Mouse (Mus musculus) stomach, adult 2 months (tissue): Measurements from ENCODE around the gene Srsf10. TPM values are rescaled to one million over a fixed set of nuclear protein-coding genes. Genes with fewer than 3 reads are reported as not detected.

Source experiments
- polyA plus RNA-seq: library from polyadenylated mRNA; depleted of rRNA; stranded (reverse); fragments of >200 nt; gene quantifications from 2 replicates; pipeline ENCODE4 v1.2.3, GENCODE M21; 2012; rRNA removed

The Srsf10 gene
- polyA plus RNA-seq: 21.9 and 45.4 TPM in 2 replicates

DNA sequence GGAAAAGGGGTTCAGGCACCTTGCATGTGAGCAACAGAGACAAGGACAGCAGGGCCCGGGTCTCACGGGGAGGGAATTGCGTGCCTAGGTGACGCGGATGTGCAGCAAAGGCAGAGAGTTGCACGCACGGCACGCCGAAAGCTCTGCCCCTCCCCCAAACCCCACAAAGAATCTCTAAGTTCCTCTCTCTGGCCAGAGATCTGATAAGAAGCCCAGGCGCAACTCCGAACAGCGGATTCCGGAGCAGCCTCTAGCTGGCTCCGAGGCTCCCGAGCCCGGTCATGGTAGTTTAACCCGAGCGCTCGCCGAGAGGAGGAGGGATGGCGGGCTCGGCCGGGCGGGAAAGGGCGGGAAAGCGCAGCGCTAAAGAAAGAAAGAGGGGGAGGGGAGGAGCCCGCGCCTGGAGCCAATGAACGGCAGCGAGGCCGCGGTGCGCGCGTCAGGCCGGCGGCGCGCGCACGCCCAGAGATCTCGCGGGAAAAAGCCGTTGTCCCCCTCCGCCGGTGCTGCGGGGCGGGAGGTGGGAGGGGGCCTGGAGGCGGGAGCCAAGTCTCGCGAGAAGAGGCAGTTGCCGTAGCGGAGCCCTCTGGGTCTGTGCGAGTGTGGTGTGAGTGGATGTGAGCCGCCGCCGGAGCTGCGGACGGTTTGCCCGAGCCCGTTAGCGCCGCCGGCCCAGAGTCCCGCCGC, at the start of gene Srsf10:
Gene Srsf10 (plus strand): TSS at position 212 of the 687 bp plus-strand sequence.

DNA sequence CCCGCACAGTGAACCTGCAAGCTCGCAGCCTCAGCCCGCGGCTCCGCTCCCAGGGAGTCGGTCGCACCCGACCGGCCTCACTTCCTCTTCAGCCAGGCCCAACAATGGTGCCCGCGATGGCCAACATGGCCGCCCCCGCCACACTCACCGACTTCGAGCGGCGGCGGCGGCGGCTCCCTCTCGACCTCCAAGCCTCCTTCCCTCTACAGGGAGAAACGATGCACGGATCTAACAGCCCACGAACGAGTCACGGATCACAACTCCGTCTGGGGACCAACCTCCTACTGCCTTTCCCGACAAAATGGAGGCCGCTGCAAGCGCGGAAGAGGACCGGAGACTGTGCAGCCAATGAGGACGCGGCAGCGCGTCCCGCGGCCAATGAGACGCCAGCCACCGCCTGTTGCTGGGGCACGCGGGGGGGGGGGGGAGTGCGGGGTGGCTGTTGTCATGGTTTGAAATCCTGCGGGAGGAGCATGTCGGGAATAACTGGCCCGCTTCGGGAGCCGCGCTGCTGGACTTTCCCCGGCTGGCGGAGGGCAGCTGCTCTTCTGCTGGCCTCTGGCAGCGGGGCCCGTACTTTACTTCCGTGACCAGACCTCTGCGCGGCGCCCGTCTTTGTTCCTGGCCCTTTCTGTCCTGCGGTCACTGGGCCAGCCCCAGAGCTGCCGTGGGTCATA, 18.1 kb downstream of the Srsf10 start, which contains the start of gene Pnrc2:
Gene Pnrc2 (minus strand): TSS at position 325 of the 677 bp plus-strand sequence.

DNA sequence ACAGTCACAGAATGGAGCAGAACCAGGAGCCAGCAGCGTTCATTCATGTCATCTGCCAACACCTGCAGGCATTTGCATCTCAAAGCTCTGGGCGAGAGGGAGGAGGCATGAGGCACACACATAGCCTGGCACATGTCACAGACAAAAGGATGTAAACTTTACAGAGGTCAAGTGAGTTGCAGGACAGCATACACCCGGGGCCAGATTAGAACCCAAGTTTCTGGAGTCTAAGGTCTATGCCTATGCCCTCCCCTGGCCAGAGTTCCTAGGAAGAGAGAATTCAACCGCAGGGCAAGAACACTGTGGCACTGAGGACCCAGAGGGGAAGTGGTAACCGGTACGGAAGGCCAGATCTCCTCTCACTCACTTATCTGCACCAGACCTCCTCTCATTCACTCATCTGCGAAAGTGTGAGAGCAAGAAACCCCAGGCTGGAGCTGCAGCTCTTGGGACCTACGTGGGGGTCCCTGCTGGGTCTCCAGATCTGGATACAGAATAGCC, 39.6 kb downstream of the Srsf10 start, which contains the start of gene Cnr2:
Gene Cnr2 (plus strand): TSS at position 324 of the 501 bp plus-strand sequence.

Other genes with a start within 250 kb of the Srsf10 start
- gene Ifnlr1, start 169.5 kb upstream of the Srsf10 start, polyA plus RNA-seq: 2.4 TPM in 2 replicates
- 2.7 and 2.9 TPM in 2 replicates for gene Il22ra1, start 127.6 kb upstream of the Srsf10 start, polyA plus RNA-seq
- gene Myom3, start 96.0 kb upstream of the Srsf10 start, polyA plus RNA-seq: 0.34 and 0.90 TPM in 2 replicates
- gene Pnrc2, start 18.1 kb downstream of the Srsf10 start, polyA plus RNA-seq: 2.7 and 3.1 TPM in 2 replicates
- gene Cnr2, start 39.6 kb downstream of the Srsf10 start, polyA plus RNA-seq: 0.15 and 0.33 TPM in 2 replicates
- 45.9 and 48.0 TPM in 2 replicates for gene Fuca1, start 65.0 kb downstream of the Srsf10 start, polyA plus RNA-seq
- gene Hmgcl, start 90.7 kb downstream of the Srsf10 start, polyA plus RNA-seq: 50.1 and 54.9 TPM in 2 replicates
- 124 and 157 TPM in 2 replicates for gene Gale, start 108.0 kb downstream of the Srsf10 start, polyA plus RNA-seq
- gene Lypla2, start 116.9 kb downstream of the Srsf10 start, polyA plus RNA-seq: 97.5 and 124 TPM in 2 replicates
- 15.5 and 25.7 TPM in 2 replicates for gene Pithd1, start 131.5 kb downstream of the Srsf10 start, polyA plus RNA-seq
- 2.5 and 2.6 TPM in 2 replicates for gene Eloa, start 166.0 kb downstream of the Srsf10 start, polyA plus RNA-seq
- 79.3 and 110 TPM in 2 replicates for gene Rpl11, start 197.7 kb downstream of the Srsf10 start, polyA plus RNA-seq